Mouse (Mus musculus): Measurements from ENCODE around the gene Gdnf.

Gene Gdnf

DNA sequence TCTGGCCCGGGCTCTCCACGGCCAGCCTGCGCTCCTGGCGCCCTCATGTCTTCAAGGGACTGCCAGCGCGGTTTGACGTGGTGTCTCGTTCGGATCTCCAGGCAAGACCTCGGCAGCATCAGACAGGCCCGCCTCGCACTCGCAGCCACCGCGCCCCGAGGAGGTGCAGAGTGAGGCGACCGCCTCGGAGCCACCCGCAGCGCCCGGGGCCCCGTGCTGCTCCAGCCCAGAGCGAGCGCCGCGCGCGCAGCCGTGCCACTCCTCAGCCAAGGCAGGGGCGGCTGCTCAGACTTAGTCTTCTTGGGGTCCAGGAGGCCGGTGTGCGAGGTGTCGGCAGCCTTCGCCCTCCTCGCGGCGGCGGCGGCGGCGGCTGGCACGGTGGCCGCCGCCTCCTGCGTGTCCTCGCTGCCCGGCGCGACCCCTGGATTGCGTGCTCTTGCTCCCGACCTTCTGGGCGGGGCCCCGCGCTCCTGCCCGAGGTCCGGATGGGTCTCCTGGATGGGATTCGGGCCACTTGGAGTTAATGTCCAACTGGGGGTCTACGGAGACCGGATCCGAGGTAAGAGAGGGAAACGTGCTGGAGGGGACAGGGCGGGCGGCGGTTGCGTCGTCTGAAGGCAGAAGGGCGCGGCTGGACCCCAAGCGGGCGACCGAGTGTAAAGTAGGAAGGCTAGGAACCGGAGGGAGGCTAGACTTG is at the start of gene Gdnf:
Gene Gdnf (plus strand): TSS at position 291 of the 697 bp plus-strand sequence.
- no peak for DNase-seq (ENCODE audit: low spot score)

DNA sequence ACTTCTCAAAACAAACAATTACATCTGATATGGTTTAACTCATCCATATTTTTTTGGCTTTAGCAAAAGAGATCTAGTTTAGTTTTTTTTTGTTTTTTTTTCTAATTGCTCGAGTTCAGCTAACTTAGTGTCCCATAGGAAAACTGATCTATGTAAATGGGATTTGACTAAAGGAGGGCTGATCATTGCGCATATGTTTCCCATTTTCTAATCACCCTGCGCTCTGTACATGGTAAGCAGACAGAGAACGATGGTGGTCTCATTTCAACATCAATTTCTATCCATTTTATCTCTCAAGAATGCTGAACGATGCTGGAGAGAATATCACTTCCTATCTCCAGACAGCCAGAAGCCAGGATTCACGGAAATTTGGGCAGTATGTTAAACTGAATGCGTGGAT is 43.5 kb upstream of the Gdnf start:
- DNase-seq (ENCODE audit: low spot score) = no peak

DNA sequence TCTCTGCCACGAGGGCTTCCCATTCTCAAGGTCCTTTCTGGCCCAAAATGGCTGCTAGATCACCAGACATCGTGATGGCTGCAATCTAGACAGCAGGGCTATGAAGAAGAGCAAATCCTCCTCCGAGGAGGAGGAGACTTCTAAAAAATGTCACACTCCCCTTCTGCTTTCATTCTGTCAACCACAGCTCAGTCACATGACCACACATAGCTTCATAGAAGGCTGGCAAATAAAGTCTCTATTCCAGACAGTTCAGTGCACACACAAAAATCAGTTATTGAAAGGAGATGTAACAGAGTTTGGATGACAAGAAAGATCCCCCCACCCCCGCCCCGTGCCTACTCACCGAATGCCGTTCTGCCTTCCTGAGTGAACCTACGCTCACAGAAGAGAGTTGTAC is 37.7 kb upstream of the Gdnf start:
- DNase-seq (ENCODE audit: low spot score) = no peak

DNA sequence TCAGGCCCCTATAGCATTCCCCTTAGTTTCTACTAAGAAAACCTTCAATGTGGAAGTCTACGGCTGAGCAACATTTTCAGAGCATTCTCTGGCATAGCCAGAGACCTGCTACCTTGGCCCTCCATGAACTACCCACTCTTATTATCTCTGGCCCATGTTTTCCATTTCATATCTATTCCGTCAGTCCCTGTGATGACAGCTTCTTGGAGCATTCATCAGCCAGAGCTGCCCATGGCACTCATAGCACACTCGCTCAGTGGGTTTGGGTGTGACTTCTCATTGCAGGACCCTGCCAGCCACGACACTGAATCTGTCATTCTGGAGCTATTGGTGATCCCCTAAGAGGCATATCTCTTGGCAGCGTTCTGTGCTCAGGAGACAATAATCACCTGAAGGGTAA is 29.1 kb upstream of the Gdnf start:
- no peak for DNase-seq (ENCODE audit: low spot score)

- no peak for DNase-seq (ENCODE audit: low spot score)
These were observed 730 bp upstream of the Gdnf start for GRCm38 (mm10) chr15:7809841-7810391.

DNA sequence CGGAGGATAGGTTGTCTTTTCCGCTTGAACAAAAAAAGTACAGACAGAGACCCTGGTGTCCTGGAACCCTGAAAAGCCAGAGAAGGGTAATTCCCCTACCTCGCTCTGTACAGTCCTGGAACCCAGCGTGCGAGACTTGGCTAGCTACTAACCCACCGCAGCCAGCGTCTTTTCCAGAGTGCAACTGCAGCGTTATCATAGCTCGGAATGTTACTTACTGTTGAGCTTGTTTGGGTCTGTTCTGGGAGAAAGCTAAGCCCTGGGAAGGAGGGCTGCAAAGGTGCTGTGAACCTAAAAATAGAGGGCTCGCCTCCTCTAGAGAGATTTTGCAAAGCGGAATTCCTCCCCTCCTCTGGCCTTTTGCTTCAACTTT is 593 bp downstream of the Gdnf start:
- DNase-seq (ENCODE audit: low spot score) = no peak

DNA sequence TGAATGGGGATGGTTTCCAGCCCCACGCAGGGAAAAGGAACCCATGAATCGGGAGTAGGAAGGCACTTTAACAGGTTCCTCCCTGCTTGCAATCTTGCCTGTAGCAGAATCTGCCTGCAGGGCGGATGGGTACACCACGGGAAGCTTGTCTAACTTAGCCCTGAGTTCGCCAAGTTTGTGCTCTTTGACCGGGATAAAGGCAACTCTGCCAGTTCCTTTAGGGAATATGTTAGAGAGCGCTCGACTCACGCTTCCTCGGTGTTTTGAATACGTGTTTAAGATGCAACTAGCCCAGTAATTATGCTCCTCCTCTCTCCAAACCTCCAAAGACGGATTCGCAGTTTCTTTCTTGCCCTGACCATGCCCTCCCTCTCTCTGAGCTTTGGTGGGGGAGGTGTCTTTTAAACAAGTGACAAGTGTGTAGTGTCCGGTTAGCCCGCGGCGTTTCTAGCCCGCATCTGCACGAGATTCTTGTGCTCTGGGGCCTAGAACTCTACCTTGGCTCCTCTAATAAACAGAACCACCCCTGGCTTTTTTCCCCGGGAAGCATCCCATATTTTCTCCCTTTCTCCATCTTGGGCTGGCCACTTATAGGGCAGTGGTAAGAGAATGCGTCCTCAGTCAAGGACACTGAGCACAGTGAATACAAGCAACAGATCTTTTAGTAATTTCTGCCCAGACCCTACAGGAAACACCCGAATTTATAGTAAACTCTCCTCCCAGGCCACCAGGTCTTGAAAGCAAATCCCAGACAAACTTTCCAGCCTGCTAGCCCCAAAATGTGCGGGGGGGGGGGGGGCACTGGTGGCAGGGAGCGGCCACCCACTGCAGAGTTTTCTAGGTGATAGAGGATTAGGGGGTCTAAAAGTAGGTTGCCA is 1.4 kb downstream of the Gdnf start:
- no peak for DNase-seq (ENCODE audit: low spot score)

DNA sequence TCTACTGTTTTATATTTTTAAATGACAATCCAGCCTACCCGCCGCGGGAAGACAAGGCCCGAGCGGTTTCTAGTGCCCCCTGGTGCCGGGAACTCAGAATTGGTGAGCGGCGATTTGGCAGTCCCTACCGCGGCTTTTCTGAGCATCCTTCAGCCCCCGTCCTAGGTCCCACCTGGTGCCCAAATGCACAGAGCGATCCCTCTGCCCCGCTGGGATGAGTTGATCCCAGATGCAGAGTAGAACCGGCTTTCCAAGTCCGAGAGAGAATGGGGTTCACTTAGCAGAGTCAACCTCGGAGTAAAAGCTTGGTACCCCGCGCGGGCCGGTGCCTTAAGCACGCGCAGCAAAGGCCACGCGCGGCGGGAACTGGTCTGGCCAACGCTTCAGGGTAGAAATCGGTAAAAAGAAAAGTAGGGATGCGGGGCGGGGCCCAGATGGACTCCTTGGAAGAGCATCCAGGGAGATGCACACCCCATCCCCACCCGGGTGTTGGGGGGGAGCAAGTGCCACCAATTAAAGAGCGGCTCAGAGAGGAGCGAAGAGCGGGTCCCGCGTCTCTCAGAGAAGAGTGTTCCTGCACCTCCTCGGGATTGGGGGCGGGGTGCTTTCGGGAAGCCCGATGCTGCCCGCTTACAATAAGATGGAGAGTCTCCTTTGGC is 2.4 kb downstream of the Gdnf start:
- DNase-seq (ENCODE audit: low spot score) = no peak

DNA sequence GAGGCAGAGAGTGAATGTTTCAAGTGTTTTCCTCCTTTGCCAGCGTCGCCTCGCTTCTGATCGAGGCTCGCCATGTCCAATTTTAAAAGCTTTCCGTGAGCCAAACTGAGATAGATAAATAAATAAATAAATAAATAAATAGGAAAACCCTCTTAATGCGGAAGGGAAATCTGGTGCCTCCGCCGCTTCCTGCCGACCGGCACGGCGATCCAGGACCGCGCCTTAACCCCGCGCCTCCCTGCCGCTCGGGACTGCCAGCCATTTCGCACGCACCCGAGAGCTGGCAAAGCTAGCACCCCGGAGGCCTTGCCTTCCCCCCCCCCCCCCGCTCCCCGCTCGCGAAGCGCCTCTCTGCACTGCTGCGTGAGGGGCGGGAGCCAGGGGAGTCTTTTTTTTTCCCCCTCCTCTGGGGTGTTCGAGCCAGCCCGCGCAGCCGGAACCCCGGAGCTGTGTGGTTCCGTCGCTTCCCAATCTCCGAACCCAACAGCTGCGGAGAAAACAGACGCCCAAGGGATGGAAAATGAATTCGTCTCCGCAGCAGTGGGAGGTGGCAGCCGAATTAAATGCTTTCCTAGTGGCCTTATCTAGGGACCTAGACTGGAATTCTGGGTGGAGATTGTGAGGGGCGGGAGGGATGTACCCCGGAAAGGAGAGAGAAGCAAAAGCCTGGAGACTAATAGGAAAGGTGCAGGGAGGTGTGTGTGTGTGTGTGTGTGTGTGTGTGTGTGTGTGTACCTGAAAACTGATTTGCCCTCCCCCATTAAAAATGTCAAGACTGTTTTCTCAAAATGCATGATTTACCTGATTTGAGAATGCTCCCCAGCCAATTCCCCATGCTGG is 3.1 kb downstream of the Gdnf start:
- no peak for DNase-seq (ENCODE audit: low spot score)

DNA sequence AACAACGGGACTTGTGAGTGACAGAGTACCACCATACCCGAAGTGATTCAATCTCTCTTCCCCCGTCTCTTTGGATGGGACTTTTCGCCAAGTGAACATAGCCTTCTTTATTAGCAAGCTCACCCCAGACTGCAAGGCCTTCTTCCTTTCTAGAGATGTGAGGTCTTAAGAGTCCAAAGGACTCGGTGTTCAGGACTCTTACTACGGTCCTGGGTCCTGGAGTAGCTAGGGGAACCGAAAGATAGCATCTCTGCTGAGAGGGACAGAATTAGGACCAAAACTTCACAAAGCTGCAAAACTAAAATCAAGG is 3.7 kb downstream of the Gdnf start:
- DNase-seq (ENCODE audit: low spot score) = no peak

DNA sequence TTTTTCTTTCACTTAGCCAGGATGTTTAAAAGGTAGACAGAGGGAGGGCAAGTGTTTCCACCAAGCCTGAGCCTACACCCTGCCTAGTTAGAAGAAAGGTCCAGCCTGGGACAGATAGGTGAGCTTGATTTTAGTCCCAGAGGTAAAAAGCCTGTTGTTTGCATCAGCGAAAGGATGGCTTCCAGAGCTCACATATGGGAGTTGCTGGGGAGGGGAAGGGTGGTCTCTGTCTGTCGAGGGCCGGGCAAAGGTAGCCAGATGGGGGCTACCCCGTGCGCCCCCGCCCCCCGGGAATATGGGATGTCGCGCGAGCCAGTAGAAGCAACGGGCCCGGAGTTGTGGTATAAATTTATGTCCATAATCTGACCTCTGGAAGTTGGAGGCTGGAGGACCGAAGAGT is 4.3 kb downstream of the Gdnf start:
- DNase-seq (ENCODE audit: low spot score) = no peak

DNA sequence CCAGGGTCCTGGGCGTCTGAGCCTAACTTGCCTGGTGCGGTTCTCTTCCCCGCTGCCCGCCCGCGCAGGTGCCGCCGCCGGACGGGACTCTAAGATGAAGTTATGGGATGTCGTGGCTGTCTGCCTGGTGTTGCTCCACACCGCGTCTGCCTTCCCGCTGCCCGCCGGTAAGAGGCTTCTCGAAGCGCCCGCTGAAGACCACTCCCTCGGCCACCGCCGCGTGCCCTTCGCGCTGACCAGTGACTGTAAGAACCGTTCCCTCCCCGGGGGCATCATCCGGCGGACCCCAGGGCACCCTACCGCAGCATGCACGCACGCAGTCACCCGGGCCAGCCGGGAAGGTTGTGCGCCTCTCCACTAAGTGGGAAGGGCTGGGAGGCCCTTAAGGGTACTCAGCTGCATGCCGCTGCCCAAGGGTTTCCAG is 4.9 kb downstream of the Gdnf start:
- DNase-seq (ENCODE audit: low spot score) = no peak

GRCm38 (mm10) chr15:7823886-7824285 is 13.2 kb downstream of the Gdnf start:
- DNase-seq (ENCODE audit: low spot score) = no peak

DNA sequence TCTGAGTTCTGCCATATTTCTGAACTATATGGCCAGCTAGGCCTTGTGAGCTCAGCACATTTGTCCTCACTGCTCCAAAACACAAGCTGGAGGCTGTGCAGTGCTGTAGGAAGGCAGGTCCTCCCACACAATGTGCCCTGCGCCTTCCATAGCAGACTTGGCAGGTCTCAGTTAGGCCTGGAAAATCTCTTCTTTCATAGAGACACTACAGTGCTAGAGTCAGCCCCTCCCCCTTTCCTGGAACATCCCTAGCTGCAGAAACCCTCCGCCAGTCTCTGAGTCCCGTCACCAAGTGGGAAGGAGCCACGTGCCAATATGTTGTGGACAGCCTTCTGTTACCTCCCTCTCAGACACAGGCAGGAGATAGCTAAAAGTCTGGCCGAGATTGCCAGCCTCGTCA is 14.9 kb downstream of the Gdnf start:
- DNase-seq (ENCODE audit: low spot score) = no peak

GRCm38 (mm10) chr15:7835404-7835803 is 24.8 kb downstream of the Gdnf start:
- DNase-seq (ENCODE audit: low spot score) = no peak

- DNase-seq (ENCODE audit: low spot score) = no peak
These were observed 27.6 kb downstream of the Gdnf start for GRCm38 (mm10) chr15:7838060-7838920.

- DNase-seq (ENCODE audit: low spot score) = no peak
These were observed 28.3 kb downstream of the Gdnf start for GRCm38 (mm10) chr15:7838921-7839309.

DNA sequence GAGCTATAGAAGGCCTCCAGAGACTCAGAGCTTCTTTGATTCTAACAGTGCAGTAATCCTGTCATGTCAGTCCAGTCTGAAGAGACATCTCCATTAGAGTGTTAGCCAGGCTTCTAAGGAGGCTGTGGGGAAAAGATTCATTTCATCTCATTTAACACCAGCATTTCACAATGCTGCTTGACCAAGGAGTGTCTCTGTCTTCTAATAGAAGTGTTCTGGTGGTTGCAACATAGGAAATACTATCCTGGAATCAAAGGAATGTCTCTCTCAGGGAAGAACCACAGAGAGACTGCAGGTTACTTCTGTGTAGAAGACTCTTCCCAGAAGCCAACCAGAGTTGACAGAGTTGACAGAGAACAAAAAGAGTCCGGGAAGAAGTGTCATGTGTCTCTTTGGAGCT is 31.0 kb downstream of the Gdnf start:
- DNase-seq (ENCODE audit: low spot score) = no peak

GRCm38 (mm10) chr15:7842398-7842797 is 31.8 kb downstream of the Gdnf start:
- DNase-seq (ENCODE audit: low spot score) = no peak

DNA sequence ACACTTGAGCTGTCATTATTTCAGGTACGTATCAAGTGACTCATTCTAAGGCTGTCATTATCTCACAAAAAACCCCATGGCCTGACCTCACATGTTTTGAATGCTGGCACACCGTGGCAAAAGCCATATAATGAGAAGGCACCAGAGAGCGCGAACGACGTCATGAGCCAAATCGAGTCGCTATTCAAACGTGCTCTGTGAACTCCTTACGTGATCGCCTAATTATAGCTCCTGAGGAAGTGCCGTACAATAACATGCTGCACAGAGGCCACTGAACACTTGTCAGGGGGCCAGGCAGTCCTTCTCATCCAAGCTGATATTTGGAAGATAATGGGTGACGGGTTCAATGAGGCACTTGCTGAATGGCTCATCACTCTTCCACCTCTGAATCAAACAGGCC is 46.8 kb downstream of the Gdnf start:
- DNase-seq (ENCODE audit: low spot score) = no peak

GRCm38 (mm10) chr15:7858841-7859240 is 48.2 kb downstream of the Gdnf start:
- no peak for DNase-seq (ENCODE audit: low spot score)

Data from c-Kit-positive CD71-positive TER-119-positive erythroid progenitor cells, embryonic 14.5 days (primary cell).